Mouse (Mus musculus) ovary, adult 18-20 months (tissue): Measurements from ENCODE around the gene Vmn1r152.
"Not testable (repeated sequence)": the region's sequence is repeated elsewhere in the genome, so short reads cannot be mapped to it uniquely, and the experiment has no call there.

ENCODE experiments used
- DNase-seq: peaks from one replicate; pipeline ENCODE4 v3.0.0; 2022; ENCODE audit warnings: low spot score, mixed read lengths

Vmn1r152 gene

DNA sequence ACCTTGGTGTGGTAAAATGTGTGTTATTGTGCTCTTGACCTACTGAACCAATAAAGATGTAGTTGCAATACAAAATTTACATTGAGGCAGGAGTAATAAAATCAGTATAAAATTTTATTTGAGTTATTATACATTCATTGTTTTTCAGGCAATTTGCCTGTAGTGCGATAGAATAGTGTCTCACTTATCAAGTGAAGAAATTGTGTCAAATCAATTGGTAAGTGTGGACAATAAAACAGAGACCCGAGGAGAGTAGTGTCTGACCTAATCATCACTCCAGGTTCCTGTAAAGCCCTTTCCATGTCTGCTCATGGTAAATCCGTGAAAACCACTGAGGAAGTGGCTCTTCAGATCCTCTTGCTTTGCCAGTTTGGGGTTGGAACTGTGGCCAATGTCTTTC, at the start of gene Vmn1r152:
TSS of gene Vmn1r152 (plus strand) at position 301 of the 400 bp plus-strand sequence.
- not testable (repeated sequence) for DNase-seq

DNA sequence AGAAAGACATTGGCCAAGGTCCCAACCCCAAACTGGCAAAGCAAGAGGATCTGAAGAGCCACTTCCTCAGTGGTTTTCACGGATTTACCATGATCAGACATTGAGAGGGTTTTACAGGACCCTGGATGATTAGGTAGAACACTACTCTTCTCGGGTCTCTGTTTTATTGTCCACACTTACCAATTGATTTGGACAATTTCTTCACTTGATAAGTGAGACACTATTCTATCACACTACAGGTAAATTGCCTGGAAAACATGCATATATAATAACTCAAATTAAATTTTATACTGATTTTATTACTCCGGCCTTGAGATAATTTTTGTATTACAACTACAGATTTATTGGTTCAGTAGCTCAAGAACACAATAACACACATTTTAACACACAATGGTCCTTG, 23.2 kb upstream of the Vmn1r152 start, which contains the start of gene Vmn1r151:
TSS of gene Vmn1r151 (minus strand) at position 101 of the 400 bp plus-strand sequence.
- not testable (repeated sequence) for DNase-seq

DNA sequence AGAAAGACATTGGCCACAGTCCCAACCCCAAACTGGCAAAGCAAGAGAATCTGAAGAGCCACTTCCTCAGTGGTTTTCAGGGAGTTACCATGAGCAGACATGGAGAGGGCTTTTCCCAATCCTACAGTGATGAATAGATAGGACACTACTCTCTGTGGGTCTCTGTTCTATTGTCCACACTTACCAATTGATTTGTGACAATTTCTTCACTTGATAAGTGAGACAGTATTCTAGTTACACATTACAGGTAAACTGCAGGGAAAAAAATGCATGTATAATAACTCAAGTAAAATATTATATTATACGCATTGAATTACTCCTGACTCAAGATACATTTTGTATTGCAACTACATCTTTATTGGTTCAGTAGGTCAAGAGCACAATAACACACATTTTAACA, 12.0 kb downstream of the Vmn1r152 start, which contains the start of gene Gm8677:
TSS of gene Gm8677 (minus strand) at position 101 of the 400 bp plus-strand sequence.
- not testable (repeated sequence) for DNase-seq

DNA sequence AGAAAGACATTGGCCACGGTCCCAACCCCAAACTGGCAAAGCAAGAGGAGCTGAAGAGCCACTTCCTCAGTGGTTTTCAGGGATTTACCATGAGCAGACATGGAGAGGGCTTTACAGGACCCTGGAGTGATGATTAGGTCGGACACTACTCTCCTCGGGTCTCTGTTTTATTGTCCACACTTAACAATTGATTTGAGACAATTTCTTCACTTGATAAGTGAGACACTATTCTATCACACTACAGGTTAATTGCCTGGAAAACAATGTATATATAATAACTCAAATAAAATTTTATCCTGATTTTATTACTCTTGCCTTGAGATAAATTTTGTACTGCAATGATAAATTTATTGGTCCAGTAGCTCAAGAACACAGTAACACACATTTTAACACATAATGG, 42.5 kb downstream of the Vmn1r152 start, which contains the start of gene Gm4201:
TSS of gene Gm4201 (minus strand) at position 101 of the 400 bp plus-strand sequence.
- not testable (repeated sequence) for DNase-seq
